Mouse (Mus musculus) G1E (cell line): Measurements from ENCODE around the gene Mrps18b. TPM values are rescaled to one million over a fixed set of nuclear protein-coding genes. Genes with fewer than 3 reads are reported as not detected.

Experiments used
- ATAC-seq: 2 replicates; pipeline ENCODE4 v1.8.0; 2016; ENCODE audit warnings: mild to moderate bottlenecking; ENCODE audit not compliant: insufficient number of reproducible peaks, poor library complexity, low FRiP score, severe bottlenecking; ENCODE audit errors: extremely low read depth
- DNase-seq: peaks from one replicate; pipeline ENCODE4 v3.0.0; 2012; ENCODE audit warnings: low spot score
- H3K27me3 ChIP-seq: 2 replicates; pipeline ENCODE4 v1.6.1; 2012; ENCODE audit warnings: mild to moderate bottlenecking, low read length, inconsistent platforms; ENCODE audit not compliant: insufficient read depth
- H3K36me3 ChIP-seq: replicated peaks from 2 replicates; pipeline ENCODE3; 2012; ENCODE audit warnings: mild to moderate bottlenecking, inconsistent platforms
- H3K4me1 ChIP-seq: 2 replicates; pipeline ENCODE4 v1.6.1; 2012; ENCODE audit warnings: low read depth, low read length, inconsistent platforms, mixed read lengths; ENCODE audit not compliant: insufficient read depth
- H3K4me3 ChIP-seq: 2 replicates; pipeline ENCODE4 v1.5.1; 2012; ENCODE audit warnings: low read depth, mild to moderate bottlenecking, inconsistent platforms, low read length, moderate library complexity, mixed read lengths
- H3K9me3 ChIP-seq: replicated peaks from 2 replicates; pipeline ENCODE4 v1.6.1; 2012; ENCODE audit warnings: inconsistent platforms
- CTCF ChIP-seq: IDR thresholded peaks from 2 replicates; pipeline ENCODE4 v1.5.1; 2012; ENCODE audit warnings: low read depth, low read length, inconsistent platforms, mixed read lengths
- GATA1 ChIP-seq: IDR thresholded peaks from 2 replicates; pipeline ENCODE4 v1.6.1; 2012; ENCODE audit warnings: borderline replicate concordance, low read length, inconsistent platforms, mixed read lengths
- GATA2 ChIP-seq: IDR thresholded peaks from 2 replicates; pipeline ENCODE4 v1.6.1; 2012; ENCODE audit warnings: low read depth, low read length, inconsistent platforms, borderline replicate concordance
- POLR2AphosphoS5 ChIP-seq: IDR thresholded peaks from 2 replicates; pipeline ENCODE4 v1.6.1; 2012; ENCODE audit warnings: low read depth, low read length, inconsistent platforms; ENCODE audit not compliant: insufficient replicate concordance
- TAL1 ChIP-seq: conservative IDR thresholded peaks from 2 replicates; pipeline ENCODE4 v1.6.1; 2012; ENCODE audit warnings: low read depth, low read length, inconsistent platforms, mixed read lengths
- polyA plus RNA-seq: library from polyadenylated mRNA; stranded (reverse); fragments of >175 nt; gene quantifications from 2 replicates; pipeline ENCODE4 v1.2.3, GENCODE M21; 2012
- total RNA-seq, 2 experiments: library from RNA; stranded (forward) in 1 of 2; stranded (reverse) in 1 of 2; fragments of 200-1000 nt in 1 of 2; fragments of >200 nt in 1 of 2; fragmentation: Nextera tagmentation in 1 of 2; gene quantifications; 2 replicates each; pipeline ENCODE4 v1.2.3; 2014 to 2017

Gene Mrps18b
- total and polyA plus RNA-seq, 3 experiments: 7.8 to 107 (median 103) TPM

DNA sequence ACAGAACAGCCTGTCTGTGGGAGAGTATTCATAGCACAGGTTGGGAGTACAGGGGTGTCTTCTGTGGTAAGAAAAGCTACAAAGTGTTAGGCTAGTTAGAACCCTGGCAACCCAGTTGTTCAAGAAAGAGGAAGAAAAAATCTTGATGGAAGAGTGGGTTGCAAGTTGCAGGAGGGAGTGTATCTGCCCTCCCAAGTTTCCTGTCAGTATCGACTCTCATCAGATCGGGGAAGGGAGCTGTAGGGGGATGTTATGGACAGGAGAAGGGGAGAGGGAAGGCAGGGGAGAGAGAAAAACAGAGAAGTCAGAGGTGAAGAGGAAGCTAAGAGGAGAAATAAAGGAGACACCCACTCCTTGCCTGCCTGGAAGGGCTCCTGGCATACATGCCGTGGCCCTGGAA lies 15.6 kb downstream of the Mrps18b start:
- Histone ChIP-seq H3K4me1 (peaks cover 53% of the 10 kb centered on the region), H3K9me3 (no peaks in the 10 kb centered on the region), H3K36me3 (peaks cover 66% of the 10 kb centered on the region), H3K4me3 (no peak overlapping the region), H3K27me3 (no peaks in the 10 kb centered on the region)
- DNase-seq: no peak
- no peak for ATAC-seq
- TF ChIP-seq GATA2 (no peak), GATA1 (no peak), TAL1 (no peak), CTCF (no peak), POLR2AphosphoS5 (no peak)

DNA sequence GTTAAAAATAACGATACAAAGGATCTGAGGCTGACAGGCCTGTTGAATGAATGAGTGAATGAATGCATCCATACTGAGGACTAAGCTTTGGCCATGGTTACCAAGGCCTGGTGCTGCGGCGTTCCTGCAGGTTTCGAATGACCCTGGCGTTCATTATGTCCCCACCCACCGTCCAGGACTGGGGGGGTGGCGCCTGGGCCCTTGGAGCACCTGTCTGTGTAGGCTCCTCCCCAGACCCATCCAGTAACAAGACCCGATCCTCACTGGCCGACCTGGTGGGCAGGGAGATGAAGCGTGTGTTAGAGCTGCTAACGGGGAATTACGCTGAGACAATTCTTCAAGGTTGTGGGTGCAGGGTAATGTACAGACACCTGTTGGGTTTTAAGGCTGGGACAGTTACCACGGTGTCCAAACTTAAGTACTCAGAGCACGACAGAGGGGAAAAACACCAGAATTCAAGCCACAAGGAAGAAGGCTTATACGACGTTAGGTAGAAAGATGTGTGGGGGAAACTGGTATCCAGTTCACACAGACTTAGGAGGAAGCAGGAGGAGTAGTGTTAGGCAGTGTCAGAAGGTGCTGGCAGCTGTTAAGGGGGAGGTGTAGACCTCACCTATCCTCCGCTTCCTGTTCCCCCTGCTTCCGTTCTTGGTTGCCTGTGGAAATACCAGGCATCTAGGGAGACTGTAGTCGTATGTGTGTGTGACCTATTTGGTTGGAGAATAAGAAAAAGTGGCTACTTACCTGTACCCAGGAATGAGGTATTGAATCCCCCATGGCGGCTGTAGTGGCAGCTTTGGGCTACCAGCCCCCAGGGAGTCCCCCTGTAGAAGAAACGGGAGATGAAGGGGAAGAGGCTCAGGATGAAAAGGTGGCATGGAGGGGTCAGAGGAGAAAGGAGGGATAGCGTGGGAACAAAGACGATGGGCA lies 18.3 kb downstream of the Mrps18b start:
- Histone ChIP-seq H3K36me3 (peaks cover 66% of the 10 kb centered on the region), H3K27me3 (no peaks in the 10 kb centered on the region), H3K4me1 (peaks cover 58% of the 10 kb centered on the region), H3K4me3 (peak overlapping the region; percentile 83), H3K9me3 (no peaks in the 10 kb centered on the region)
- TF ChIP-seq POLR2AphosphoS5: no peak
- TF ChIP-seq CTCF: no peak
- no peak for TF ChIP-seq GATA1
- no peak for TF ChIP-seq GATA2
- no peak for TF ChIP-seq TAL1
- peak; percentile 53 for DNase-seq
- 0 out of 2 replicates have a peak, but pooled peaks have one; percentile 47 for ATAC-seq

- TF ChIP-seq GATA1: no peak
- no peak for TF ChIP-seq POLR2AphosphoS5
- no peak for TF ChIP-seq GATA2
- no peak for TF ChIP-seq CTCF
- TF ChIP-seq TAL1: no peak
- DNase-seq: peak; percentile 98
- Histone ChIP-seq H3K4me3 (peak within 1 kb of the TSS; percentile 83), H3K36me3 (peaks cover 67% of the 10 kb centered on the region), H3K27me3 (no peaks in the 10 kb centered on the region), H3K4me1 (peaks cover 58% of the 10 kb centered on the region), H3K9me3 (no peaks in the 10 kb centered on the region)
- peak; percentile 25; the same call in 1 of the 2 replicates for ATAC-seq
Measured at GRCm38 (mm10) chr17:35896781-35897643, 19.2 kb downstream of the Mrps18b start, which contains the start of gene 2310061I04Rik. TSS of gene 2310061I04Rik (minus strand) at chr17:35897431.

- TF ChIP-seq GATA1 (no peak), POLR2AphosphoS5 (no peak), TAL1 (no peak), CTCF (no peak), GATA2 (no peak)
- no peak overlapping the region for H3K4me3 ChIP-seq
- ATAC-seq (no peak), DNase-seq (no peak)
- no peaks in the 10 kb centered on the region for H3K27me3 ChIP-seq
- H3K36me3 ChIP-seq: peaks cover 99% of the 10 kb centered on the region
- H3K4me1 ChIP-seq: peaks cover 3% of the 10 kb centered on the region
- H3K9me3 ChIP-seq: no peaks in the 10 kb centered on the region
Measured at GRCm38 (mm10) chr17:35887725-35888124, 28.5 kb downstream of the Mrps18b start.

- peaks cover 80% of the 10 kb centered on the region for H3K36me3 ChIP-seq
- DNase-seq (no peak), ATAC-seq (no peak)
- peaks cover 22% of the 10 kb centered on the region for H3K4me1 ChIP-seq
- no peaks in the 10 kb centered on the region for H3K27me3 ChIP-seq
- H3K9me3 ChIP-seq: no peaks in the 10 kb centered on the region
- TF ChIP-seq GATA2: no peak
- no peak for TF ChIP-seq POLR2AphosphoS5
- no peak for TF ChIP-seq TAL1
- TF ChIP-seq GATA1: no peak
- no peak for TF ChIP-seq CTCF
- no peak overlapping the region for H3K4me3 ChIP-seq
Measured at GRCm38 (mm10) chr17:35883777-35884176, 32.4 kb downstream of the Mrps18b start.
